Mouse (Mus musculus) frontal cortex, adult 2 months (tissue): ENCODE measurements around the gene Trim43a. TPM values are rescaled to one million over a fixed set of nuclear protein-coding genes. Genes with fewer than 3 reads are reported as not detected.
"Not testable (repeated sequence)": the region's sequence is repeated elsewhere in the genome, so short reads cannot be mapped to it uniquely, and the experiment has no call there.

ENCODE experiments used
- DNase-seq, 2 experiments: peaks; one replicate each; pipeline ENCODE4 v3.0.0; 2022; ENCODE audit warnings: low spot score in 1 of 2; ENCODE audit errors: extremely low spot score in 1 of 2
- polyA plus RNA-seq: library from polyadenylated mRNA; depleted of rRNA; stranded (reverse); fragments of >200 nt; gene quantifications from 2 replicates; pipeline ENCODE4 v1.2.3, GENCODE M21; 2012; rRNA removed

Gene Trim43a
- polyA plus RNA-seq: 0.78 and 1.2 TPM in 2 replicates

DNA sequence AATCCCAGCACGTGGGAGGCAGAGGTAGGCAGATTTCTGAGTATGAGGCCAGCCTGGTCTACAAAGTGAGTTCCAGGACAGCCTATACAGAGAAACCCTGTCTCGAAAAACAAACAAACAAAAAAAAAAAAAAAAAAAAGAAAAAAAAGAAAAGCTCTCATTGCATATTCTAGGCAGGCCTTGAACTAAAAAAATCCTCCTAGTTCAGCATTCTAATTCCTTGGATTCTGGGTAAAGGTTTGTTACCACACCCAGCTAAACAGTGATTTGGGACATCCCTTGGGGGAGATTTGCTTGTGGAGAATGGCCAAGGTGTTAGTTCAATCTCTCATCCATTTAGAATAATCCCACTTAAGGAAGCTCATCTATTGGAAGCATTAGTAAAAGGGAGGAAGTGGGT, at the start of gene Trim43a:
Gene Trim43a (plus strand): TSS at position 301 of the 400 bp plus-strand sequence.
- DNase-seq: not testable (repeated sequence)

DNA sequence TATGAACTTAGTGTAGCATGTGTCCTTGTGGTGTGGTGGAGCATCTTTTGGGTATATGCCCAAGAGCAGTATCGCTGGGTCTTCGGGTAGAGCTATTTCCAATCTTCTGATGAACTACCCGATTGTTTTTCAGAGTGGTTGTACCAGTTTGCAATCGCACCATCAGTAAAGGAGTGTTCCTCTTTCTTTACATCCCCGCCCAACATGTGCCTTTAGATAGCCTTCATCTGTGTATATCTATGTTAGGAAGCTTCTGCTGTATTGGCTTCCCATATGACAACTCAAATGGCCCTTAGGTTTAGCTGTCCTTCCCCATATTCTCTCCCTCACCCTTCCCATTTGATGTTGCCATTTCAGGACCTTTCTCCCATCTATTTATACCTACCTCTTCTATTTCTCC, 46.6 kb upstream of the Trim43a start:
- DNase-seq: no peak

DNA sequence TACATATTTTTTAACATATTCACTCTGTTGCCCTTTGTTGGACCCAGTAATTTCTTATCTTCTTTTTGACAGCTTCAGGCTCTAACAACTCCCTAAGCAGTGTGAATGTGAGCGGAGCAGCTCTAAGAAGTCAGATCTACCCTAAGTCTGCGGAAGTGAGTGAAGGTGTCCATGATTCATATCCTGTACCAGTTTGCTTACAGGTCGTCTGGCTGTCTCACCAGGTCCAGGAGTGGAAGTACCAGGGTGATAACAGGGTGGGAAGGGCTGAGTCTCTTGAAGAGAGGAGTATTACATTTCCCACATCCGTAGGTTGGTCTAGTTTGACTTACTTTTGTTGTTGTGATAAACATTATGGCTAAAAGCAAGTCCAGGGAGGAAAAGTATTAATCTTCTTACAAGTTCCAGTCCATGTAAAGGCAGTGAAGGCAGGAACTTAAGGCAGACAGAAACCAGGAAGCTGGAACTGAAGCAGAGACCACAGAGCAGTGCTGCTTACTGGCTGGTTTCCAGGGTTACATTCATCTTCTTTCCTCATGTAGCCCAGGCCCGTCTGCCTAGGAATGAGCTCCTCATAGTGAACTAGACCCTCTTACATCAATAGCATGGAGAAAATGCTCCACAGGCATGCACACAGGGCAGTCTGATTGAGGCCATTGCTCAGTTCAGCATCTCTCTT, 41.0 kb upstream of the Trim43a start:
- no peak for DNase-seq

DNA sequence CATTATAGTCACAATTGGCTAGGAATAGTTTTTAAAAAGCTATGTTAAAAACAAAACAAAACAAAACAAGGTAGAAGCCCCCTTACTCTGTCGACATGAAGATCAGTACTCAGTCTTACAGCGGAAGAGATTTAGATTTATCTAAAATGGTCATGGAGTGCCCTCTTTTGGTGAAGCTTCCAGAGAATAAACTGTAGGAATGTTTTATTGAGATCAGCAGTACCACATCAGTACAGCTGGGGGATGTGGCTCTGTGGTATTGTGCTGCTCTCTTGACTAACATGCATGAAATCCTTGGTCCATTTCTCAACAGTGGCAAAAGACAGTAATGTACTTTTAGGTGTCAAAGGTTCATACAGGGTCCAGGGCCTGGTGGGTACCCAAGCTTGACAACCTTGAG, 37.9 kb upstream of the Trim43a start:
- DNase-seq: peak in 1 of 2 experiments; percentile 76

DNA sequence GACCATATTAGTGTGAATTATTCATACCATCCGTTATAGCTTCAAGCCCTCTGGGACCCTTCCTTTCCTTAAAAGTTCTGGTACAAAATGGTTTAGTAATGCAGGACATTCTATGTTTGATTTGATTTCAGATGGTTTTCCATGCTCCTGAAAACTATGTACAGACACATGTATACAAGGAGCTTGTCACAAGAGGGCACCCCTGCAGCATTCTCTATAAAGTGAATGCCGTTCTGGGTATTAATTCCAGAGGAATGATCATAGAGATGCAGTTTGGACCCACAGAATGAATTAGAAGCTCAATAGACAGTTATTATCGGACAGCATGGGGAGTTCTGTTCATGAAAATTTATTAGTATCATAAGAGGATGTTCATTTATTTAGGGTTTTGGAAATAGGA, 35.2 kb upstream of the Trim43a start:
- DNase-seq: peak in 1 of 2 experiments; percentile 42

DNA sequence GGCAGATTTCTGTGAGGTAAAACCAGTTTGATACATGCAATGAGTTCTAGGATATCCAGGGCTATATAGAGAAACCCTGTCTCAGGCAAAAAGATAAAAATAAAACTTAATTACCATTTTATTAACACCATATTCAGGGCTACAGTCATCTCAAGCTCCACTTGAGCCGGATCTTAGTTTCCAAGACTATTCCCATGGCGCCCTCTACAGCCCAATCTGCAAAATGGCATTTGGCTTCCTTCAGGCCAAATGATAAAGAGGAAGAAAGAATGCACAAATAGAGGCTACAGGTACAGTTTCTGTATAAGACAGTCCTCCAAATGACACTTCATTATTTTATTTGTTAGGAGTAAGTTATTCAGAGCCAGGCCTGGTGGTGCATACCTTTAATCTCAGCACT, 34.5 kb upstream of the Trim43a start:
- DNase-seq: peak in 1 of 2 experiments; percentile 66

DNA sequence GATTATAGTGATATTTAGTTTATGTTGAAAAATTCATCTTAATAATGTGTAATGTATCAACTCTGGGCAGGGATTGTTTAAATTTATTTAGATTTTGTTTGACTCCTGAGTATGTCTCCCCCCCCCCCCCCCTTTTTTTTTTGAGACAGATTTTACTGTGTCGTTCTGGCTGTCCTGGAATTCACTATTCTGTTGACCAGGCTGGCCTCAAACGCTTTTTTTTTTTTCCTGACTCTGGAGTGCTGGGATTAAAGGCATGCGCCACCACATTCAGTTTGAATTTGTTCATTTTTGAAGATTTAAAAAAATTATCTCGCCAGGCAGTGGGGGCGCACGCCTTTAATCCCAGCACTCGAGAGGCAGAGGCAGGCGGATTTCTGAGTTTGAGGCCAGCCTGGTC, 34.0 kb upstream of the Trim43a start:
- no peak for DNase-seq

DNA sequence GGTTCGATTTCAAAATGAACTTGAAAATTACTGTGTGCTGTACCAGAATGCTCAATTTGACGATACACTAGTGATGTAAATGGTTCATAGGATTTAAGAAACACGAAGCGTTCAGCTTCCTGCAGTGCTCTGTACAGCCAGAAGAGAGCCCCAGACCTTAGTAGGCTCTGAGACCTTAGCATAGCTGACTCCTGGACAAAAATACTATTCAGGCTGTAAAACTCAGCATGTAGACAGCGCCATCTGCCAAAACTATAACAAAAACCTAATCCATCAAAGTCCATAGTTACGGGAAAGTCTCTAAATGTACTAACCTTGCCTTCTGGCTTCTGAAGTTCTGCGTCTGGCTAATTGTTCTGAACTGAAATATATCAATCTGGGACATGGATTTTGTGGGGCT, 33.4 kb upstream of the Trim43a start:
- peak in 1 of 2 experiments; percentile 52 for DNase-seq

DNA sequence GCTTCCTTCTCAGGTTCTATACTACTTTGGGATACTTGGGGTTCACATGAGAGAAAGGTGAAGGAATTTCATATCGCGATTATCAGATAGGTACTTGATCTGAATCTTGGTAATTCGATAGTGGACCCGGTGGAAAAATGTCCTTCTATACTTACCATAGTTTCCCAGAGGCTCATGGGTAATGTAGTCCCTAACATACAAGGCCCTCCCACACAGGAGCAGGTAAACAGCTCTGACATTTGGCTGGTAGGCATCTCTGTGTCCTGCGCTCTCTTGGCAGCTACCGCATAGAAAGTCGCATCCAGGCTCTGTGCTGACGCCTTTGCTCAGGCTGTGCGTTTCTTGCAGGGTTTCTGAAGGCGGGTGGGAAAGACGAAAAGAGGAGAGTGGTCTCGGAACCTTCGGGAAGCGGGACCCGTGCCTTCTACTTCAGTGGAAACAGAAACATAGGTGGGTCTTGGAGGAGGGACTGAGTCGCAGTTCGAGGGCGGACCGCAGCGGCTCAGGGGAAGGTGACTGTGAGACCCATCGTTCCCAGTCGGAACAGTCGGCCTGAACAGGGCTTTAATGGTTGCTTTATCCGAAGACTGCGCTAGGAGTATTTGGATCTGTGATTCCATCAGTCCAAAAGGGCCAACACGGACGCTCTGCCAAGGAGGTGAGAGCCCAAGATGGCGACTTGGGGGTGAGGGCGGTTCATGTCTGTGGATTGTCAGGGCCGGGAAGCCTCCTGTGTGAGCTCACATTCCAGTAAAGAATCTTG, 32.7 kb upstream of the Trim43a start, which contains the start of gene Zfp949:
Gene Zfp949 (plus strand): TSS at position 170 of the 763 bp plus-strand sequence.
- peak; percentile 85 to 95 for DNase-seq

DNA sequence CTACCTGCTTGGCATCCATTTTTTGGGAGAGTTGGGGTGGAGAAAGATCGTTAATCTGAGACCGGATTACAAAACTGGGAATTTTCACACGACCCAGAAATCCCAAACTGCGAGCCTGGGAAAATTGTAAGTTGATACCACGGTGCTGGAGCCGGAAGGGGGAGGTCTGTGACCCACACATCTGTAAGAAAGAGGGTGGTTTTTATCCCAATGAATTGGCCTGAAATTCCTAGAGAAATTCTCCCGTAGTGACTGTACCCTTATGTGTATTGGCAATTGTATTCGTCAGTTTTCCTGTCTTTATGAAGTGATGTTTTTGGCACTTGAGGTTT, 32.1 kb upstream of the Trim43a start:
- DNase-seq: no peak

DNA sequence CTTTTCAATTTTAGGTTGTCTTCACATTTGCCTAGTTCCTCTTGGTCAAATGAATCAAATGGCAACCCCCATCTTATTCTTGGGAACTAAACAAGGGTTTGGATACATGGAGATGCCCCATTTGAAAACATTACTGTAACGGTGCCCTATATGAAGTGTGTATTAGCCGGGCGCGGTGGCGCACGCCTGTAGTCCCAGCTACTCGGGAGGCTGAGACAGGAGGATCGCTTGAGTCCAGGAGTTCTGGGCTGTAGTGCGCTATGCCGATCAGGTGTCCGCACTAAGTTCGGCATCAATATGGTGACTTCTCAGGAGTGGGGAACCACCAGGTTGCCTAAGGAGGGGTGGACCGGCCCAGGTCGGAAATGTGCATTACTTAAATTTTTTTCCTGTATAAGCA, 27.6 kb upstream of the Trim43a start:
- DNase-seq: no peak

DNA sequence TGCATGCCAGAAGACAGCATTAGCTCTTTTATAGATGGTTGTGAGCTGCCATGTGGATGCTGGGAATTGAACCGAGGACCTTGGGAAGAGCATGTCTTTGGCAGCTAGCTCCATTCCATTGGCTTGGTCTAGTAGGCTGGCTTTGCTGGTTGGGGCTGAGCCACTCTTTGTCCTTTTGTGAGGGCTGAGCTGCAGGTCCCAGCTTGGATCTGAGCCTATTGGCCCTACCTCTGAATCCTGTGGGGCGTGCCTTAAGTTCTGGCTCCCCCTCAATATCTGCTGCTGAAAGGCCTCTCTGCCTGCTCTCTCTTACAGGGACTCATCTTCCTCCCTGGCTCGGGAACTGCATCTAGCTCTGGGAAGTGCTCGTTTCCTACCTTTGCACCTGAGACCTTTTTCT, 22.5 kb upstream of the Trim43a start:
- DNase-seq: no peak

DNA sequence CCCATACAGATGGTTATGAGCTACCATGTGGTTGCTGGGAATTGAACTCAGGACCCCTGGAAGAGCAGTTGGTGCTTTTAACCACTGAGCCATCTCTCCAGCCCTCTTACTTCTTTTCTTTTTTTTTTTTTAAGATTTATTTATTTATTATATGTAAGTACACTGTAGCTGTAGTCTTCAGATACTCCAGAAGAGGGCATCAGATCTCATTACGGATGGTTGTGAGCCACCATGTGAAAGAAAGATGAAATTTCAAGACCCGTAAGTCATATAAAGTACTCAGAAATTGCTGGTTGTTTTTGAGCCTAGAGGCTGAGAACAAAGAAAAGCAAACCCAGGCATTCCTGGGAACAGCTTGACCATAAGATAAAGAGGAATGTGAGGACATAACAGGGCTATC, 19.2 kb upstream of the Trim43a start:
- peak in 1 of 2 experiments; percentile 27 for DNase-seq

DNA sequence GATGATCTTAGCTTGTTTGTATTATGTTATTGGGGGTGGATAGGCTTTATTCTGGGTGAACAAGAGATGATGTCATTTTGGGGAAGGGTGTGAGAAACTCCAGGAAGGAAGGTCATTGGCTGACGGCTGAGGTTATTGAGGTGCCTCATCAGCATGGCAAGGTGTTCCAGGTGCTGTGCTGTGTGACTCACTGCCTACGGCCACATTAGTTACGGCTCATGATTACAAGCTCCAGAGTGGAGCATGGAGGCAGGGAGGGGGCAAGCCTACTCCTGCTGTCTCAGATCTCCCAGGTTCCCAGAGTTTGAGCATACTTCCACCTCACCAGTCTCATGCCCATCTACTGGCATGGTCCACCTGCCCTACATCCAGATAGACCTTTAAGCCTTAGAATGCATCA, 10.2 kb upstream of the Trim43a start:
- DNase-seq: not testable (repeated sequence)

DNA sequence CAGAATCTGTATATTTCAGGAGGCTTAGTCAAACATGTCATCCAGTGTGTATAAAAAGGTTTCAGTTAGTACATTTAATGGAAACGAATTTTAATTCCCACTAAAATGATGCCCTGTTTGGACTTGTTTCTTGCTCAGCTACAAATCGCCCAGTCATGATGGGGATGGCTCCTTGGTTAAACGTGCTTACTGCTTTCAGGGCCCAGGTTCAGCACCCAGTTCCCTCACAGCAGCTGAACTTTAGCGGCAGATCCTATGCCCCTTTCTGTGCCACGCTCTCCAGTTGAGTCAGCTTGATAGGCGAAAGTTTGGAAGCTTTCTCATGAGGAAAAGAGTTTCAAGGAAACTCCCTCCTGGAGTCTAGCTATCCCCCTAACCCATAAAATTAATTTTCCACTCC, 13.0 kb downstream of the Trim43a start:
- not testable (repeated sequence) for DNase-seq

DNA sequence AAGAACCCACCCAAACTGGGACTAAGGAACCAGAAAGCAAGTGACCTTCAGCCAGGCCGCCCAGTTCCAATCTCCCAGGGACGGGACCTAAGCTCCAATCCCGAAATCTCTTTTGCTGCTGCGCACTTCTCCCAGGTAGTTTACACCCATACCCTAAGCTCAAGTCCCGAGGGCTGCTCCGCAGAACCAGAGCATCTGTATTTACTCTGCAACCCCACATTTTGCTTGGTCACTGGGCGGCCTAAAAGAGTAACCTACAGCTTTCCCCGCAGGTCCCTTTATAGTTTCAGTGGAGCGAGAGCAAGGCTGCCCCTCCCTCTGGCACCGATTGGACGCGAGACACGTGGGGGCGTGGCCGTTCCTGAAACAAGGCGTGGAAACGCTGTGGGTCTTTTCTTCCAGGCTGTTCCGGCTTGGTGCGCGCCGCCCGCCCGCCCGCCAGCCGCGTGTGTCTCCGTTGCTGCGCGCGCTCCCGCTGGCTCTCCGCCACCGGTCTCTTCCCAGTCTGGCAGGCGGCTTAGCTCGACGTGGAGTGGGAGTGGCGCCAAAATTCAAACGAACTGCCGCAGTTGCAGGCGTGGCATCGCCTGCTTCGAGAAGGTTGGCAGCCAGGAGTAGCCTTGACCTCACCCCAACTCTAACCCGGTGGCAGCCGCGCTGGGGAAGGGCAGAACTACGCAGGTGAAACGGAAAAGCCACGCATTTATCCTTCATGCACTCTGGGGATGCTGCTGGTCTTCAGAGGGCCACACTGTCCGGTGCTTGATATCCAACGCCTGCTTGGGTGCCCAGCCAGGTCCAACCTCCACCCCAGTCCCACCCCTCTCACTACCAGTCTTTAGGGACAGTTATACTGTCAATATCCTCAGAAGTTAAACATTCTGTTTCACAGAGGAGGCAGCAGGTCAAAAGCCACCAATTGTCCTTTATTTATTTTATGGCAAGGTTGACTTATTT, 18.8 kb downstream of the Trim43a start:
- DNase-seq: peak; percentile 97 to 98

DNA sequence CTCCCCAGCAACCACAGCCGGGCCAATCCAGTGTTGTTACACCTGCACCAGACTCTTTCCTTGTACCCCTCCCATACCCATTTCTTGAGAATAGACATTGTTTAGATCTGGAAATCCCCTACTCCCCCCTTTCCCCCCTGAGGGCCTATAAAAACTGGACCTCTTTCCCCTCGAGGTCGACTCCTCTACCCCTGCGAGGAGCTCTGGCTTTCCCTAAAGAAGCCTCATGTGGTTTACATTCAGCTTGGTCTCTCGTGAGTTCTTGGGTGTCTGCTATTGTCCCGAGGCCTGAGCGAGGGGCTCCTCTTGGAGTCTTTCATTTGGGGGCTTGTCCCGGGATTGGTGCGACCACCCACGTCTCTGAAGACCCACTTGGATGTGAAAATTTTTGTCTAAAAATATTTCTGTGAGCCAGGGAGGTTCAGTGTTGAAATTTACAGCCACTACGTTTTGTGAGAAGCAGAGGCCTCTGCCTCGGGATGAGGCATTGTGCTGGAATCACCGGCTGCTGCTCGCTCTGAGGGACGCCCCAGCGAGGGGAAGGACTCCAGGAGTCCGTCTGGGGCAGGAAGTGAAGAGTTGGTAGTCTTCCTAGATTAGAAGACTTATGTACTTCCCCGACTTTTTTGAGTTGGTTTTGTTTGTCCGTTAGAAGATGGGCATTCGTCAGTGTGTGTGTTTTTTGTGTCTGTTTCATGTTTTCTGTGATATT, 45.3 kb downstream of the Trim43a start:
- not testable (repeated sequence) for DNase-seq

DNA sequence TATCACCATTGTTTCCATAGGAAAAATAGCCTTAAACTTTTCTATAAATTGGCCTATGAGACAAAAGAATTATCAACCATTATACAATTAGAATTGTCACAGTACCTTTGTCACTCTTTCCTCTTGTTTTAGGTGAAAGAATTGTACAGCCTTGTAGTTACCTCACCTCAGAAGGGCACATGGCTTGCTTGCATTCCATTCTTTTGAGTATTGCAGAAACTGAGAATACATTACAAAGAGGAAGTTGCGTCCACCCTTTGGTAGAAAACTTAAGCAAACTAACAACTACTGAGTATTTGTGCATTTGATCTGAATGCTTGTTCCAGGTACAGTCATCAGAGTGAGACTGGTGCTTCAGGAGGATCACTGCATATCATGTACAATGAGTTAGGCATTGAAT, 57.4 kb downstream of the Trim43a start:
- not testable (repeated sequence) for DNase-seq
